Mouse (Mus musculus) left cerebral cortex, postnatal 4 days (tissue): ENCODE measurements at regions not wholly inside any gene's neighbourhood (a gene's known extent, or its start where the extent isn't known, plus 50 kb on each side); places are given as distances from the start of the nearest gene placed in this dataset.
A peak's percentile ranks its signal among the peaks of the same experiment; 100 is the strongest.

ENCODE experiments used
- DNase-seq: peaks from one replicate; pipeline ENCODE4 v3.0.0-alpha.2; 2022
- intact Hi-C: fragments of 180-260 bp; cut with DNase I; formaldehyde crosslinking; loops from one replicate; pipeline ENCODE4 v1.15.1; 2025

- DNase-seq = no peak
- intact Hi-C loops = loop anchor here (5.0 kb wide), 1 partner anchor 65 kb away; no protein-coding TSS in a partner anchor
Measured at GRCm38 (mm10) chr3:104712711-104713110, 68.1 kb upstream of the Ppm1j start.

GRCm38 (mm10) chr3:104713836-104714631 is 66.8 kb upstream of the Ppm1j start:
- intact Hi-C loops = loop anchor here (5.0 kb wide), 1 partner anchor 63 kb away; no protein-coding TSS in a partner anchor
- DNase-seq = peak; percentile 70

- DNase-seq = peak; percentile 36
- intact Hi-C loops = loop anchor here (5.0 kb wide), 1 partner anchor 62 kb away; no protein-coding TSS in a partner anchor
Measured at GRCm38 (mm10) chr3:104714679-104715326, 66.1 kb upstream of the Ppm1j start.
